Mouse (Mus musculus) cerebellum, postnatal 4 days (tissue): ENCODE data around the gene Mon2.
A peak's percentile ranks its signal among the peaks of the same experiment; 100 is the strongest.

Source experiments
- DNase-seq, 2 experiments: peaks; one replicate each; pipeline ENCODE4 v3.0.0; 2022; ENCODE audit warnings: low spot score in 2 of 2, mixed read lengths in 1 of 2

Mon2 gene

GRCm38 (mm10) chr10:122963463-122964240, 112.7 kb downstream of the Mon2 start:
- DNase-seq: peak in 1 of 2 experiments; percentile 26

GRCm38 (mm10) chr10:122962651-122963050, 113.7 kb downstream of the Mon2 start:
- no peak for DNase-seq

- no peak for DNase-seq
These were observed 114.8 kb downstream of the Mon2 start for GRCm38 (mm10) chr10:122961494-122961893.

- no peak for DNase-seq
These were observed 115.6 kb downstream of the Mon2 start for GRCm38 (mm10) chr10:122960738-122961137.

- DNase-seq: no peak
These were observed 116.1 kb downstream of the Mon2 start for GRCm38 (mm10) chr10:122960216-122960615.

- no peak for DNase-seq
These were observed 117.6 kb downstream of the Mon2 start for GRCm38 (mm10) chr10:122958699-122959098.

GRCm38 (mm10) chr10:122957918-122958317, 118.4 kb downstream of the Mon2 start:
- no peak for DNase-seq

- no peak for DNase-seq
These were observed 122.7 kb downstream of the Mon2 start for GRCm38 (mm10) chr10:122953576-122953975.

GRCm38 (mm10) chr10:122950966-122951365, 125.3 kb downstream of the Mon2 start:
- DNase-seq: no peak

GRCm38 (mm10) chr10:122944888-122945287, 131.4 kb downstream of the Mon2 start:
- DNase-seq: no peak

GRCm38 (mm10) chr10:122943824-122944223, 132.5 kb downstream of the Mon2 start:
- no peak for DNase-seq

GRCm38 (mm10) chr10:122942771-122943170, 133.5 kb downstream of the Mon2 start:
- no peak for DNase-seq
